Mouse (Mus musculus): ENCODE results near the gene Tstd1.

DNA sequence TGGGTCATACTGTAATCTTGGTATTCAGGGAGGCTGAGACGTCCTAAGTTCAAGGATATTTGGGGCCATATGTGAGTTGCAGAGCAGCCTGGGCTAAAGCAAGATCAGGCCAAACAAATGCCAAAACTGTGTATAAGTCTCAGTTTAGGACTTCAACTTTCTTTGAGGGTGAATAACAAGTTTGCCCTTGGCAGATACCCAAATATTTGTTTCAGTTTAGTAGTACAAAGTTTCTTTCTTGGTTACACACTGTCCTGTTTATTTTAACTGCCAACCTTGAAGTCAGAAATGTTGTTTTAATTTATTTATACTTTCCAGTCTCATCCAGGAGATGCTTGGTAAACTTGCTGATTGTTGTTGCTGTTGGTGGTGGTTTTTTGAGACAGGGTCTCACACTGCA is 17.3 kb downstream of the Tstd1 start:
- TF ChIP-seq CTCF (IDR thresholded peaks at IDR 0.05; ENCODE audit: control insufficient read depth, insufficient read depth, insufficient read length) (no peak), MAX (IDR thresholded peaks at IDR 0.05) (no peak), CEBPB (IDR thresholded peaks at IDR 0.05; ENCODE audit: low read depth) (no peak), USF1 (IDR thresholded peaks at IDR 0.05; ENCODE audit: low read depth) (no peak), MYOG (IDR thresholded peaks at IDR 0.05; ENCODE audit: control insufficient read depth, extremely low read depth, insufficient read length) (no peak)
